18 mouse cellular contexts compared by ENCODE assay signal in the genomic region with DNA sequence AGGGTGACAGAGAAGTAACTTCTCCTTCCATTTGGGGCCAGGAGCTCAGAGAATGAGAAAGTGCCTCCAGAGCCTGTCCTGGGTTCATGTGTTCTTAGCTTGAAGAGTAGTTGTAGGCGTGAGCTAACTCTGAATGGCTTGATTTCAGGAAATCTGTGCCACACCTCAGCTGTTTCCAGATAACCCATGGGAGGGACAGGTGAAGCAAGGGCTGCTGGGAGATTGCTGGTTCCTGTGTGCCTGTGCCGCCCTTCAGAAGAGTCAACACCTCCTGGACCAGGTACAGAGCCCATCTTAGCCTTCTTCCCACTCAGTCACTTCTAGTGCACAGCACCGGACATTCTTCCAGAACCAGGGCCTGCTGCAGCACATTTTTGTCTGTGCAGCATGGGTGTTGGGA. TPM values are rescaled to one million over a fixed set of nuclear protein-coding genes. Genes with fewer than 3 reads are reported as not detected.
DNase-seq lines count a peak whose midpoint lies in the region; ATAC-seq and TF ChIP-seq lines count a peak whose summit lies in the region.
"Had no signal": no experiment of that assay in that cellular context is flagged by ENCODE, and none has a peak within 500 bp of the region (broad histone marks: within the 10 kb centered on the region; RNA-seq: fewer than 3 reads in every experiment).

No protein-coding gene starts in this region.

- intact Hi-C loops in left cerebral cortex, postnatal 4 days (cut with DNase I): no loop called here

- peaks cover 7% of the 10 kb centered on the region for H3K36me3 ChIP-seq in liver, adult 2 months (ENCODE audit: control insufficient read depth, insufficient read depth, low read length)
- peaks cover 22% of the 10 kb centered on the region for H3K36me3 ChIP-seq in intestine, embryonic 15.5 days
- peaks cover 28% of the 10 kb centered on the region for H3K36me3 ChIP-seq in small intestine, adult 2 months (ENCODE audit: control insufficient read depth, insufficient read depth, low read length)

- ATAC-seq in intestine, embryonic 15.5 days: 0 out of 2 replicates have a peak, but pooled peaks have one; percentile 5
- ATAC-seq in activated CD4-positive, CD25-positive, alpha-beta regulatory T cell, adult 4 months: no peak
- ATAC-seq: forebrain, embryonic 14.5 days had no signal

- H3K9ac ChIP-seq in liver, adult 2 months (ENCODE audit: low read depth, low read length): no peak overlapping the region
- no peak overlapping the region for H3K9ac ChIP-seq in intestine, embryonic 15.5 days
- H3K9ac ChIP-seq: heart, embryonic 13.5 days; hindbrain, embryonic 15.5 days had no signal

- WGBS in liver, adult 2 months: 52% methylated on average over 3 of the region's 3 CpGs
- WGBS in intestine, embryonic 15.5 days: 84% methylated on average over 3 of the region's 3 CpGs
- WGBS in small intestine, adult 2 months: 36% methylated on average over 3 of the region's 3 CpGs

- H3K9me3 ChIP-seq in intestine, embryonic 15.5 days: no peaks in the 10 kb centered on the region
- H3K9me3 ChIP-seq: hindbrain, embryonic 15.5 days had no signal

- TF ChIP-seq POLR2A in liver, adult 2 months (IDR thresholded peaks at IDR 0.05; ENCODE audit: extremely low read depth, insufficient read depth, low read length): no peak
- TF ChIP-seq POLR2A in small intestine, adult 2 months (IDR thresholded peaks at IDR 0.05; ENCODE audit: low read depth, low read length): no peak

- H3K4me3 ChIP-seq in liver, adult 2 months (ENCODE audit: insufficient read depth, low read depth, low read length): no peak overlapping the region
- no peak overlapping the region for H3K4me3 ChIP-seq in intestine, embryonic 15.5 days (replicated peaks)
- H3K4me3 ChIP-seq in small intestine, adult 2 months (ENCODE audit: low read depth, low read length): no peak overlapping the region
- H3K4me3 ChIP-seq: embryonic facial prominence, embryonic 10.5 days; heart, embryonic 13.5 days; hindbrain, embryonic 15.5 days had no signal

- H3K27me3 ChIP-seq in liver, adult 2 months (ENCODE audit: control insufficient read depth, insufficient read depth, low read length): no peaks in the 10 kb centered on the region
- no peaks in the 10 kb centered on the region for H3K27me3 ChIP-seq in intestine, embryonic 15.5 days (replicated peaks)
- H3K27me3 ChIP-seq in small intestine, adult 2 months (ENCODE audit: control insufficient read depth, insufficient read depth, low read length): no peaks in the 10 kb centered on the region
- H3K27me3 ChIP-seq: CH12.LX; heart, embryonic 13.5 days; hindbrain, embryonic 15.5 days had no signal

- peaks cover 12% of the 10 kb centered on the region for H3K4me1 ChIP-seq in liver, adult 2 months (ENCODE audit: control insufficient read depth, insufficient read depth, low read length)
- peaks cover 16% of the 10 kb centered on the region for H3K4me1 ChIP-seq in intestine, embryonic 15.5 days (replicated peaks)
- H3K4me1 ChIP-seq in small intestine, adult 2 months (ENCODE audit: control insufficient read depth, insufficient read depth, insufficient read length, low read length): peaks cover 25% of the 10 kb centered on the region

- 0 out of 2 replicates have a peak overlapping the region, but pooled peaks have one; percentile 17 for H3K4me2 ChIP-seq in intestine, embryonic 15.5 days (replicated peaks)
- H3K4me2 ChIP-seq: heart, embryonic 13.5 days had no signal

- peaks cover 4% of the 10 kb centered on the region; the same call in 1 of the 2 replicates for H3K79me2 ChIP-seq in liver, adult 2 months (ENCODE audit: control insufficient read depth, insufficient read depth, low read length)

- no peak overlapping the region for H3K27ac ChIP-seq in liver, adult 2 months (replicated peaks; ENCODE audit: insufficient read depth, low read depth, low read length)
- 0 out of 2 replicates have a peak overlapping the region, but pooled peaks have one; percentile 28 for H3K27ac ChIP-seq in intestine, embryonic 15.5 days
- peak overlapping the region; percentile 65 for H3K27ac ChIP-seq in small intestine, adult 2 months (ENCODE audit: insufficient read depth, low read depth, low read length)
- H3K27ac ChIP-seq: embryonic facial prominence, embryonic 10.5 days; heart, embryonic 13.5 days; hindbrain, embryonic 15.5 days had no signal

- peak; percentile 45 for DNase-seq in liver, adult 2 months (ENCODE audit: extremely low read depth, low read depth, low spot score)
- DNase-seq in liver (no peak), adipocyte (ENCODE audit: low spot score) (no peak)
- no peak for DNase-seq in left cerebral cortex, postnatal 4 days
- DNase-seq: adrenal gland, postnatal 25 days; cerebellum, adult 18-20 months; cerebellum, postnatal 10 days; gastrocnemius, postnatal 36 days; heart, postnatal 36 days had no signal

- no peak for TF ChIP-seq CTCF in liver, adult 2 months (IDR thresholded peaks at IDR 0.05; ENCODE audit: low read depth, low read length)
- TF ChIP-seq CTCF in small intestine, adult 2 months (IDR thresholded peaks at IDR 0.05; ENCODE audit: extremely low read depth, insufficient read length, insufficient replicate concordance, low read depth, low read length): no peak

RNA-seq across cellular contexts. Expression of a gene that starts 3.6 kb away (rescaled TPM):
- 21.9 and 28.0 TPM in 2 replicates for total RNA-seq in liver, adult 2 months (2014; rRNA removed)
- 33.7 and 40.5 TPM in 2 replicates for polyA plus RNA-seq in liver, adult 2 months (2012; rRNA removed)
- 28.2 and 34.4 TPM in 2 replicates for polyA plus RNA-seq in intestine, embryonic 15.5 days (2015; fragmentation: Nextera tagmentation; extraction: Ambion mirVana)
- polyA plus RNA-seq in small intestine, adult 2 months (2012; rRNA removed): 13.7 and 29.0 TPM in 2 replicates
- total RNA-seq in left cerebral cortex, postnatal 4 days (2021): 10 to 100 TPM; 60.2 to 63.4 TPM
- polyA plus RNA-seq in activated CD4-positive, CD25-positive, alpha-beta regulatory T cell, adult 4 months (2017; shearing (Covaris generic)): 1 to 10 TPM; 4.0 to 8.0 TPM

RNA-seq across cellular contexts. Expression of a gene that starts 12.9 kb away (rescaled TPM):
- 0.18 and 0.47 TPM in 2 replicates for total RNA-seq in liver, adult 2 months (2014; rRNA removed)
- polyA plus RNA-seq in liver, adult 2 months (2012; rRNA removed): 0.20 and 0.53 TPM in 2 replicates
- polyA plus RNA-seq in intestine, embryonic 15.5 days (2015; fragmentation: Nextera tagmentation; extraction: Ambion mirVana): 8.9 and 9.1 TPM in 2 replicates
- polyA plus RNA-seq in small intestine, adult 2 months (2012; rRNA removed): 16.4 and 25.9 TPM in 2 replicates
- total RNA-seq in left cerebral cortex, postnatal 4 days (2021): 1 to 10 TPM in 1 of 2 experiments, under 1 TPM in 1; 0.40 to 1.0 TPM
- under 1 TPM; 0.21 to 0.61 TPM for polyA plus RNA-seq in activated CD4-positive, CD25-positive, alpha-beta regulatory T cell, adult 4 months (2017; shearing (Covaris generic))
- polyA plus RNA-seq: hindbrain, embryonic 11.5 days had no signal

RNA-seq across cellular contexts. Expression of a gene that starts 27.2 kb away (rescaled TPM):
- total RNA-seq in liver, adult 2 months (2014; rRNA removed): 21.6 and 35.6 TPM in 2 replicates
- polyA plus RNA-seq in liver, adult 2 months (2012; rRNA removed): 107 and 127 TPM in 2 replicates
- polyA plus RNA-seq in intestine, embryonic 15.5 days (2015; fragmentation: Nextera tagmentation; extraction: Ambion mirVana): 40.6 and 56.1 TPM in 2 replicates
- 240 and 410 TPM in 2 replicates for polyA plus RNA-seq in small intestine, adult 2 months (2012; rRNA removed)
- total RNA-seq in left cerebral cortex, postnatal 4 days (2021): 10 to 100 TPM; 56.6 to 56.9 TPM
- polyA plus RNA-seq in activated CD4-positive, CD25-positive, alpha-beta regulatory T cell, adult 4 months (2017; shearing (Covaris generic)): 10 to 100 TPM; 23.3 to 25.3 TPM

RNA-seq across cellular contexts. Expression of a gene that starts 31.0 kb away (rescaled TPM):
- 11.9 and 13.9 TPM in 2 replicates for total RNA-seq in liver, adult 2 months (2014; rRNA removed)
- polyA plus RNA-seq in liver, adult 2 months (2012; rRNA removed): 20.6 and 33.0 TPM in 2 replicates
- 14.1 and 14.7 TPM in 2 replicates for polyA plus RNA-seq in intestine, embryonic 15.5 days (2015; fragmentation: Nextera tagmentation; extraction: Ambion mirVana)
- 21.5 and 29.9 TPM in 2 replicates for polyA plus RNA-seq in small intestine, adult 2 months (2012; rRNA removed)
- 1 to 10 TPM; 6.3 to 7.0 TPM for total RNA-seq in left cerebral cortex, postnatal 4 days (2021)
- 1 to 10 TPM; 4.3 TPM for polyA plus RNA-seq in activated CD4-positive, CD25-positive, alpha-beta regulatory T cell, adult 4 months (2017; shearing (Covaris generic))

RNA-seq across cellular contexts. Expression of a gene that starts 35.1 kb away (rescaled TPM):
- 0.07 and 0.09 TPM in 2 replicates for total RNA-seq in liver, adult 2 months (2014; rRNA removed)
- not detected in 2 replicates for polyA plus RNA-seq in liver, adult 2 months (2012; rRNA removed)
- polyA plus RNA-seq in intestine, embryonic 15.5 days (2015; fragmentation: Nextera tagmentation; extraction: Ambion mirVana): 0.16 and 0.34 TPM in 2 replicates
- 0.15 TPM in 1 of 2 replicates, not detected in the other for polyA plus RNA-seq in small intestine, adult 2 months (2012; rRNA removed)
- total RNA-seq in left cerebral cortex, postnatal 4 days (2021): under 1 TPM; 0.14 to 0.30 TPM
- polyA plus RNA-seq in activated CD4-positive, CD25-positive, alpha-beta regulatory T cell, adult 4 months (2017; shearing (Covaris generic)): 1 to 10 TPM in 1 of 2 experiments, under 1 TPM in 1; 0.47 to 1.1 TPM
- total RNA-seq: heart, postnatal 36 days had no signal
